Mouse (Mus musculus) E14TG2a.4 (cell line): ENCODE results near the gene Zfp113.

Experiments
- H3K27me3 ChIP-seq: 2 replicates; pipeline ENCODE4 v1.6.1; 2014; ENCODE audit warnings: low read length, control low read depth; ENCODE audit not compliant: insufficient read depth
- H3K36me3 ChIP-seq: 2 replicates; pipeline ENCODE4 v1.6.1; 2014; ENCODE audit warnings: low read length, control low read depth; ENCODE audit not compliant: insufficient read depth
- H3K4me1 ChIP-seq: replicated peaks from 2 replicates; pipeline ENCODE4 v1.6.1; 2014; ENCODE audit warnings: low read depth, low read length, control low read depth
- H3K4me3 ChIP-seq: replicated peaks from 2 replicates; pipeline ENCODE4 v1.5.1; 2014; ENCODE audit warnings: mild to moderate bottlenecking, low read length
- H3K9me3 ChIP-seq: 2 replicates; pipeline ENCODE4 v1.6.1; 2014; ENCODE audit warnings: low read length, control low read depth
- CTCF ChIP-seq: conservative IDR thresholded peaks from 2 replicates; pipeline ENCODE4 v1.5.1; 2014; ENCODE audit warnings: low read length
- NANOG ChIP-seq: IDR thresholded peaks from 2 replicates; pipeline ENCODE4 v1.6.1; 2014; ENCODE audit warnings: borderline replicate concordance, low read length, mixed read lengths
- POU5F1 ChIP-seq: IDR thresholded peaks from 2 replicates; pipeline ENCODE4 v1.6.1; 2014; ENCODE audit warnings: low read length, borderline replicate concordance

Zfp113 gene

DNA sequence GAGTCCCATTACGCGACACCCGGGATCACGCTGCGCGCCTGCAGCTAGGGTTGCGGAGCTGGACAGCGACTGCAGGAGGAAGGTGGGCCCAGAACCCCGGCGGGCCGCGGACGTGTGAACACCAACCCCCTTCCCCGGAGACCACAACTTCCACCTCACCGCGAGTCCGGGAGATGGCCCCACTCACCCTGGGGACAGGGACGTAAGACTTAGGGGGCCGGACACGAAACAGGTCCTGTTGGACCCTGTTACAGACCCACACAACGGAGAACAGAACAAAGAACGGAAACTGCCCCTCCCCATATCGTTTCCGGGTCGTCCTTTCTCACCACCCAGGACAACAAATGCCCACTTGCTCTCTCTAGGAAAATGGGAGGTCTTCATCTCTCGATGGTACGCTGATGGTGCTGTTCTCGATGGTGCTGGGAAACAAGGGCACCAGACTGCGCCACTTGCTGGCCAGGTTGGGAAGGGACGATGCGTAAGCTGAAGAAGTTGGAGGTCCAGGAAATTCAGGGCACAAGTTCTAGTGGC lies at the start of gene Zfp113:
Gene Zfp113, minus strand, starts transcription at position 302 of the 534 bp plus-strand sequence.
- H3K36me3 ChIP-seq = peaks cover 23% of the 10 kb centered on the region
- H3K4me3 ChIP-seq = peak within 1 kb of the TSS; percentile 89
- no peaks in the 10 kb centered on the region for H3K9me3 ChIP-seq
- H3K27me3 ChIP-seq = no peaks in the 10 kb centered on the region
- TF ChIP-seq CTCF (peak; percentile 63), NANOG (no peak)
- H3K4me1 ChIP-seq = peaks cover 28% of the 10 kb centered on the region

DNA sequence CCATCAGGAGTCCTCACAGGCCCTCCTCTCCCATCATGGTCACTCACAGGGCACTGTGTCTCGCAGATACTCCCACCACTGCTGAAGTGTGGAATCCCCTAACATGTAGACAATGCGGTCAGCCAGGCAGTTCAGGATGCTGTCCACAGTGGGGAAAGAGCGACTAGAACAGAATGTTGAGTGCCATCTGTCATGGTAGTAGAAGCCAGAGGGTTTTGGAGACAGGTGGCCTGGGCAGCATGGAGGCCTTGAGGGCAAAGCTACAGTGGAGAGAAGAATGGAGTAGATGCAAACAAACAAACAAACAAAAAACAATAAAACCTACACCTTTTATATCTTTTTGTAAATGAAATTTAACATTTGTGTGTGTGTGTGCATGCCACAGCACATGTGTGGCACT lies 46.5 kb upstream of the Zfp113 start:
- no peaks in the 10 kb centered on the region for H3K27me3 ChIP-seq
- H3K9me3 ChIP-seq = peaks cover 53% of the 10 kb centered on the region
- no peaks in the 10 kb centered on the region for H3K4me1 ChIP-seq
- TF ChIP-seq NANOG (no peak), CTCF (no peak), POU5F1 (no peak)
- H3K36me3 ChIP-seq = no peaks in the 10 kb centered on the region
- H3K4me3 ChIP-seq = no peak overlapping the region

DNA sequence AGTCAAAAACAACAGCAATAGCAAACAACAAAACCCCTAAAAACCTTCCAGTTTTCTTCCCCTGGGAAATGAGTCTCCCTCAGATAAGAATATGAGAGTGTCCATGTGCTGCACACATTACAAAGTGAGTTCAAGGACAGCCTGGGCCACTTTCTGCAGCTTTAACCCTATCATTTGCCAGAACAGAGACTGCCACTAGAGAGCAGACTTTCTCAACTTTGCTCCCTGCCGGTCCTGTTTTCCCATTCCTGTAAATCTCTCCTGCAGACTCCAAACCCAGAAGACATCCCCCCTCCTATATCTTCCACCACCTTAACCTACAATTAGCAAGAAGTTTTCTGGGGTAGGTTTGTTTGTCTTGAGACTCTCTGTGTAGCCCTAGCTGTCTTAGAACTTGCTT lies 44.0 kb upstream of the Zfp113 start:
- no peak overlapping the region for H3K4me3 ChIP-seq
- no peaks in the 10 kb centered on the region for H3K36me3 ChIP-seq
- TF ChIP-seq CTCF (no peak), NANOG (no peak), POU5F1 (no peak)
- peaks cover 13% of the 10 kb centered on the region for H3K4me1 ChIP-seq
- peaks cover 38% of the 10 kb centered on the region for H3K9me3 ChIP-seq
- H3K27me3 ChIP-seq = peaks cover 8% of the 10 kb centered on the region; the same call in 1 of the 2 replicates

DNA sequence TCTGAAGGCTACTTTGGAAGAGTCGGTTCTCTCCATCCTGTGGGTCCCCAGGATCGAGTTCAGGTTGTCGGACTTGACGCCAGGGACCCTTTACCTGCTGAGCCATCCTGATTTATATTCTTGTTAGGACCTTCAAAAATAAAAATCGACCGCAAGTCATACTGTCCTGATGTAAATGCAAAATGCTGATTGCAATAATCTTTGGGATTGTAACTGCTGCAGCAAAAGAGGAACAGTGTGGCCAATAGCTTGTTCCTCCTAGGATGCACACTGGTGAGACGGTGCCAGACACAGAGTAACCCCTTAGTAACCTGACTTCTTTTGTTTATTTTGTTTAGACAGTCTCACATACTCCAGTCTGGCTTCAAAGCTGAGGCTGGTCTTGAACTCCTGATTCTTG lies 39.9 kb upstream of the Zfp113 start:
- peaks cover 9% of the 10 kb centered on the region; the same call in 1 of the 2 replicates for H3K27me3 ChIP-seq
- H3K4me1 ChIP-seq = peaks cover 19% of the 10 kb centered on the region
- 0 out of 2 replicates have a peak, but pooled peaks cover 2% of the 10 kb centered on the region for H3K9me3 ChIP-seq
- H3K36me3 ChIP-seq = peaks cover 30% of the 10 kb centered on the region
- no peak overlapping the region; the same call in 1 of the 2 replicates for H3K4me3 ChIP-seq
- TF ChIP-seq POU5F1 (no peak), NANOG (no peak), CTCF (no peak)

DNA sequence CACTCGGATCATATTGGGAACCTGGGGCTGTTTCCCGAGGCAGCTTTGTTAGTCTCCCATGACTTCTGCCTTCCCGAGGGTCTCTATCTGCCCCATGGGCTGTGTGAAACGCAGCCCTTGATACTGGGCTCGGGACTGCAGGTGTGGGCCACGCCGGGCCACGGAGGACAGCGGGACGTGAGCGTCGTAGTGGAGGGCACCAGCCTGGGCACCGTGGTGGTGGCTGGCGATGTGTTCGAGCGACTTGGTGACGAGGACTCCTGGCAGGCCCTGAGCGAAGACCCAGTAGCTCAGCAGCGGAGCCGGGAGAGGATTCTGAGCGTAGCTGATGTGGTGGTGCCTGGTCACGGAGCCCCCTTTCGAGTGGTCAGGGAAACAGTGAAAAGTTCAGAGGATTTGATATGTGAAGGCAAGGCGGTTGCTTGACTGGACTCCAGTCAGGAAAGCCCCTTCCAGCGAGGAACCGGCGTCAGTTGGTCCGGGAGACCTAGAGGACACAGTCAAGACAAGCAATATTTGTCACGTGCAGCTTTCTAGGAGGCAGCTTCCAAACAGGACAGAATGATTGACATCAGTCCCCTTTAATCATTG lies 39.3 kb upstream of the Zfp113 start:
- Histone ChIP-seq H3K9me3 (no peaks in the 10 kb centered on the region), H3K36me3 (peaks cover 36% of the 10 kb centered on the region), H3K4me3 (peak overlapping the region; percentile 91), H3K27me3 (peaks cover 9% of the 10 kb centered on the region; the same call in 1 of the 2 replicates), H3K4me1 (peaks cover 23% of the 10 kb centered on the region)
- TF ChIP-seq NANOG (no peak), POU5F1 (no peak)

DNA sequence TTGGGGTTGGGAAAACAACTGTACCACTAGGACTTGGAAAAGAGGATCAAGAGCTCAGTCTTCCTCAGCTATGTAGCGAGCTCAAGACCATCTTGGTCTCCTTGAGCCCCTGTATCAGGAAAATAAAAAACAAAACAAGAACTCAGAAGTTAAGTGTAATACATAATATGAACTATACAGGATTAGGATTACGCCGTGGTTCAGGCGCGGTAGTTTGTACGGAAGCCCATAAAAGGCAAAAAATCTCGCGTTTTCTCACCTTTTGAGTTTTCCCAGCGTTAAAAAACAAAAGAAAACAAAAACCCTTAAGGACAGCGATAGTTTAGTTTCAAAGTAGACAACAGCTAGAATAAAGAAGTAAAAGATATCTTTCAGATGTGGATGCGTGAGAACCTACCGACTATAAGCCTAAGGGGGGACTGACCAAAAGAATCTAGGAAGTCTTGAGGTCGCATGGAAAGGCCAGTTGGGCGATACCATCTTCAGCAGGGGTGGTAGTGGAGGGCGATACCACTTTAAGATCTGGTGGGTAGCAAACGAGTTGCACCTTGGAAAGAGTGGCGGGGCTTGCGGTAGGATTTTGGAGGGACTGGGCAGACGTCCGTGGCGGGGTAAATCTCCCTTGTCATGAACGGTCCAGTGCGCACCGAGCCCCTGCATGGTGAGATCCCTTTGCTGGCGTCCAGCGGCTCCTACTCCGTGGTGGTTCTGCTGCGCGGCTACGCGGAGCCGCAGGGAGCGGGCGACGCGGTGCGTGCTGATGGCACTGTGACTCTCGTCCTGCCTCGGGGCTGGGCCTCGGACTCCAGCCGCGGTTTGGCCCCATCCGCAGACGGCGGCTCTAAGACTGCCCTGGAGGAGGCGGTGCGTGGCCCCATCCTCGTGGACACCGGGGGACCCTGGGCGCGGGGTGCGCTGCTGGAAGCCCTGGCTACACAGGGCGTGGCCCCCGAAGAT lies 38.5 kb upstream of the Zfp113 start, which contains the start of gene Mblac1:
Gene Mblac1, plus strand, starts transcription at position 544 of the 957 bp plus-strand sequence.
- no peak for TF ChIP-seq NANOG
- no peak for TF ChIP-seq POU5F1
- no peak for TF ChIP-seq CTCF
- peaks cover 9% of the 10 kb centered on the region; the same call in 1 of the 2 replicates for H3K27me3 ChIP-seq
- H3K4me1 ChIP-seq = peaks cover 25% of the 10 kb centered on the region
- no peaks in the 10 kb centered on the region for H3K9me3 ChIP-seq
- peak within 1 kb of the TSS; percentile 91 for H3K4me3 ChIP-seq
- H3K36me3 ChIP-seq = peaks cover 40% of the 10 kb centered on the region

DNA sequence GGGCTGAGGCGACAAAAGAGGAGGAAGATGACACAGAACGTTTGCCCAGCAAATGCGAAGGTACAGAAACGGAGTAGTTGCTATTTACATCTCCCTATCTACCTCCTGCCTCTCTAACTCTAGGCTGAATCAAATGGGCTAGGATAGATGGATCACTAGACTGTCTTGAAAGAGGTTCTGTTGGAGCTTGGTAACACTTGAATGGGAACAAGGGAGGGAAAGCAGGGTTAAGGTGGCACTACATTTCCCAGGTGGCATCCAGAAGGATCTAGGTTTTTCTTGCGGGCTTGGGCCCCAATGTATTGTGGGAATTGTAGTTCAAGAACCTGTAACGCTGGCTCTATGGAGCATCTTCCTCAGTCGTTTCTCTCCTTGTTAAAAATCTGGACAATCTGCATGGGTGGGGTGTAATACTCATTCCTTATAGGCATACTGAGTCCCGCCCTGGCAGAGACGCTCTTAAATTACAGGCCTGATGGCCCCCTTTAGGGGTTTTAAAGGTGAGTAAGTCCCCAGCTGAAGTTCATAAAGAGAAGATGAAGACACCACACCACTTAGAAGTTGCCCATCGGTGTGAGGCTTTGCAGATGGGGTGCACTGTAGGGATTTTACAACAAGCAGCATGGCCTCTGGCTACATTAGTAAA lies 32.2 kb upstream of the Zfp113 start:
- TF ChIP-seq POU5F1 = no peak
- no peak for TF ChIP-seq NANOG
- no peak for TF ChIP-seq CTCF
- Histone ChIP-seq H3K27me3 (no peaks in the 10 kb centered on the region), H3K4me1 (peaks cover 58% of the 10 kb centered on the region), H3K9me3 (no peaks in the 10 kb centered on the region), H3K36me3 (peaks cover 57% of the 10 kb centered on the region), H3K4me3 (peak overlapping the region; percentile 95)

DNA sequence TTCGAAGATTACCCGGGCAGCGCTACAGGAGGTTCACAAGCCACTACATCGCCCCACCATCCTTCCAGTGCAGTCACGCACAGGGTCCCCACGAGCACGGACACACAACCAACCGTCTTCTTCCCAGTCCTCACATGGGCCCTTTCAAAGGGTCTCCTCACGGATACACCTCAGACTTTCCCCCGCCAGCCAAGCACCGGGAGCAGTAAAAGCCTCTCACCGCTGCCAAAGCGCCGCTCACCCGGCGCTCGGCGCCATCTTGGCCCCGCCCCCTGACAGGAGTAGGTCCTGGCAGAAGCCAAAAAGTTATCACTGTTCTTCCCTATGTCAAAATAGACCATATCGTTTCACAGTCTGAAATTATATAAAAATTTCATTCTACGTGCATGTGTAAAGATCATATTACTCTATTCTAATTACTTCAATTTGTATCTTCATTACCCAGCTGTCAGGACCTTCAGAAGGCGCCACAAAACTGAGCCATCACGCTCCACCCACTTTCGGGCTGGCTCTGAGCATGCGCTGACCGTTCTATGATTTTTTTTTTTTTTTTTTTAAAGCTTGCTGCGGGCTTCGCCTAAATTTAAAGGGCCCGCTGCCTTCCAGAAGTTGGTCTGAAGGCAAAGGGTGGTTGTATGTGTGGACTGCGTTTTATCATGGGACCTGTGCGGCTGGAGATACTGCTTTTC lies 31.6 kb upstream of the Zfp113 start, which contains the start of the genes Taf6 and Cnpy4:
Gene Taf6, minus strand, starts transcription at position 502 of the 689 bp plus-strand sequence.
Gene Cnpy4, plus strand, starts transcription at position 536 of the 689 bp plus-strand sequence.
- H3K36me3 ChIP-seq = peaks cover 56% of the 10 kb centered on the region
- TF ChIP-seq POU5F1 (no peak), NANOG (no peak), CTCF (no peak)
- H3K27me3 ChIP-seq = no peaks in the 10 kb centered on the region
- H3K4me1 ChIP-seq = peaks cover 59% of the 10 kb centered on the region
- peak within 1 kb of the TSS; percentile 95 for H3K4me3 ChIP-seq
- no peaks in the 10 kb centered on the region for H3K9me3 ChIP-seq
